15 mouse cellular contexts compared by ENCODE assay signal in the genomic region with DNA sequence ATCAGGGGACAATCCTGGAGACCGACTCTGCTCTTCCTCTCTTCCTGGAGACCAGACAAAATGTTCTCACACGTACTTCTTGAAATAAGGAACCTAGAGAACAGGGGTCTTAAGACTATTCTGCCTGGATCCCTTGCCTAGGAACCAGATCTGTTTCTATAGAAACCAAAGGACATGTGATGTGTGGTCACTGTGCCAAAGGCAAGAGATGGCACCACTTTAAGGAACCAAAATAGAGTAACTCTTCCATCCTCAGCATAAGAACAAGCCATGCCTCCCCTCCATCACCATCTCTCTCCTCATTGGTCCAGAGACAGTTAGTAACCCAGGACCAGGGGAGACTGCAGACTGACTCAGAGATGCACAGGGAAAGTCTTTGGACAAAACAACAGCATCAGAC.
"Had no signal": no experiment of that assay in that cellular context is flagged by ENCODE, and none has a peak within 500 bp of the region (broad histone marks: within the 10 kb centered on the region; RNA-seq: fewer than 3 reads in every experiment).

No protein-coding gene starts in this region.

- H3K4me2 ChIP-seq: lung, embryonic 14.5 days; midbrain, embryonic 11.5 days; midbrain, embryonic 13.5 days; midbrain, embryonic 15.5 days; neural tube, embryonic 12.5 days; stomach, embryonic 15.5 days had no signal

- H3K4me3 ChIP-seq: megakaryocyte, embryonic 14.5 days; midbrain, embryonic 13.5 days; midbrain, embryonic 15.5 days; neural tube, embryonic 12.5 days; stomach, embryonic 15.5 days had no signal

- ATAC-seq: midbrain, embryonic 13.5 days; midbrain, embryonic 15.5 days had no signal

- H3K27me3 ChIP-seq: megakaryocyte, embryonic 14.5 days; midbrain, embryonic 13.5 days; midbrain, embryonic 15.5 days; neural tube, embryonic 12.5 days; stomach, embryonic 15.5 days had no signal

- H3K4me1 ChIP-seq: megakaryocyte, embryonic 14.5 days; midbrain, embryonic 13.5 days; midbrain, embryonic 15.5 days; neural tube, embryonic 12.5 days; stomach, embryonic 15.5 days had no signal

- DNase-seq: lung, adult 18-20 months; lung, embryonic 14.5 days; lung, postnatal 10 days; lung, postnatal 4 days; right cerebral cortex, postnatal 14 days; thymus, adult 2 months; thymus, postnatal 25 days; thymus, postnatal 4 days had no signal

- H3K9ac ChIP-seq: lung, embryonic 14.5 days; midbrain, embryonic 13.5 days; midbrain, embryonic 15.5 days; neural tube, embryonic 12.5 days; stomach, embryonic 15.5 days had no signal

- H3K9me3 ChIP-seq: midbrain, embryonic 13.5 days; midbrain, embryonic 15.5 days; neural tube, embryonic 12.5 days; stomach, embryonic 15.5 days had no signal

- H3K36me3 ChIP-seq: midbrain, embryonic 13.5 days; midbrain, embryonic 15.5 days; neural tube, embryonic 12.5 days; stomach, embryonic 15.5 days had no signal

- H3K27ac ChIP-seq: midbrain, embryonic 13.5 days; midbrain, embryonic 15.5 days; neural tube, embryonic 12.5 days; stomach, embryonic 15.5 days; stomach, postnatal 0 days had no signal
